ENCODE assay signal across 8 mouse cellular contexts in genomic region chr6:136543164-136543563, GRCm38 (mm10). TPM values are rescaled to one million over a fixed set of nuclear protein-coding genes. Genes with fewer than 3 reads are reported as not detected.
DNase-seq lines count a peak whose midpoint lies in the region; ATAC-seq and TF ChIP-seq lines count a peak whose summit lies in the region.

No protein-coding gene starts in this region.

- H3K4me3 ChIP-seq in testis, adult 2 months (ENCODE audit: control insufficient read depth, low read depth, low read length), result no peak overlapping the region
- 0 out of 2 replicates have a peak overlapping the region, but pooled peaks have one; percentile 11 for H3K4me3 ChIP-seq in intestine, embryonic 16.5 days (ENCODE audit: low read length)
- no peak overlapping the region for H3K4me3 ChIP-seq in liver, embryonic 12.5 days
- no peak overlapping the region for H3K4me3 ChIP-seq in midbrain, embryonic 16.5 days (ENCODE audit: low read depth, low read length)

- H3K36me3 ChIP-seq in testis, adult 2 months (ENCODE audit: control insufficient read depth, insufficient read depth, low read length), result no peaks in the 10 kb centered on the region
- peaks cover 4% of the 10 kb centered on the region; the same call in 1 of the 2 replicates for H3K36me3 ChIP-seq in intestine, embryonic 16.5 days (ENCODE audit: control insufficient read depth, insufficient read depth, low read length)
- peaks cover 29% of the 10 kb centered on the region for H3K36me3 ChIP-seq in liver, embryonic 12.5 days
- peaks cover 3% of the 10 kb centered on the region; the same call in 1 of the 2 replicates for H3K36me3 ChIP-seq in midbrain, embryonic 16.5 days (ENCODE audit: control insufficient read depth, insufficient read depth, low read length)

- H3K4me2 ChIP-seq in intestine, embryonic 16.5 days (ENCODE audit: low read depth, low read length), result peak overlapping the region; percentile 19; the same call in 1 of the 2 replicates
- peak overlapping the region; percentile 47 for H3K4me2 ChIP-seq in liver, embryonic 12.5 days
- H3K4me2 ChIP-seq in midbrain, embryonic 16.5 days (ENCODE audit: low read length), result peak overlapping the region; percentile 29; the same call in 1 of the 2 replicates

- 9% methylated on average over 6 of the region's 6 CpGs for WGBS in intestine, embryonic 16.5 days
- 9% methylated on average over 6 of the region's 6 CpGs for WGBS in liver, embryonic 12.5 days (ENCODE audit: insufficient replicate concordance)
- 8% methylated on average over 6 of the region's 6 CpGs for WGBS in midbrain, embryonic 16.5 days

- H3K9ac ChIP-seq in intestine, embryonic 16.5 days (ENCODE audit: low read depth, low read length), result 0 out of 2 replicates have a peak overlapping the region, but pooled peaks have one; percentile 7
- H3K9ac ChIP-seq in liver, embryonic 12.5 days, result 0 out of 2 replicates have a peak overlapping the region, but pooled peaks have one; percentile 35
- peak overlapping the region; percentile 15; the same call in 1 of the 2 replicates for H3K9ac ChIP-seq in midbrain, embryonic 16.5 days (ENCODE audit: low read depth, low read length)

- H3K27me3 ChIP-seq in testis, adult 2 months (ENCODE audit: control insufficient read depth, insufficient read depth, low read length), result no peaks in the 10 kb centered on the region
- no peaks in the 10 kb centered on the region for H3K27me3 ChIP-seq in intestine, embryonic 16.5 days (replicated peaks; ENCODE audit: control insufficient read depth, insufficient read depth, low read length)
- H3K27me3 ChIP-seq in liver, embryonic 12.5 days (replicated peaks), result no peaks in the 10 kb centered on the region
- H3K27me3 ChIP-seq in midbrain, embryonic 16.5 days (ENCODE audit: control insufficient read depth, insufficient read depth, low read depth, low read length), result no peaks in the 10 kb centered on the region

- H3K9me3 ChIP-seq in intestine, embryonic 16.5 days (ENCODE audit: control insufficient read depth, low read length), result no peaks in the 10 kb centered on the region
- H3K9me3 ChIP-seq in liver, embryonic 12.5 days (replicated peaks), result no peaks in the 10 kb centered on the region
- no peaks in the 10 kb centered on the region for H3K9me3 ChIP-seq in midbrain, embryonic 16.5 days (replicated peaks; ENCODE audit: control insufficient read depth, low read length, poor library complexity, severe bottlenecking)

- peak overlapping the region; percentile 25; the same call in 1 of the 2 replicates for H3K27ac ChIP-seq in testis, adult 2 months (ENCODE audit: control insufficient read depth, insufficient read depth, low read depth, low read length)
- H3K27ac ChIP-seq in intestine, embryonic 16.5 days (ENCODE audit: low read length), result peak overlapping the region; percentile 69
- H3K27ac ChIP-seq in liver, embryonic 12.5 days, result peak overlapping the region; percentile 69
- peak overlapping the region; percentile 76 for H3K27ac ChIP-seq in midbrain, embryonic 16.5 days (ENCODE audit: low read length)

- DNase-seq in testis, postnatal 14 days (ENCODE audit: low spot score), result no peak
- peak; percentile 88 for DNase-seq in embryo, embryonic 10 days (ENCODE audit: low spot score)
- DNase-seq in heart, adult 11 months, result peak; percentile 98

- H3K4me1 ChIP-seq in testis, adult 2 months (ENCODE audit: control insufficient read depth, insufficient read depth, low read length), result no peaks in the 10 kb centered on the region
- peaks cover 21% of the 10 kb centered on the region for H3K4me1 ChIP-seq in intestine, embryonic 16.5 days (ENCODE audit: control insufficient read depth, insufficient read depth, low read length)
- H3K4me1 ChIP-seq in liver, embryonic 12.5 days, result peaks cover 53% of the 10 kb centered on the region
- H3K4me1 ChIP-seq in midbrain, embryonic 16.5 days (ENCODE audit: control insufficient read depth, insufficient read depth, low read length), result peaks cover 27% of the 10 kb centered on the region

- no peak for TF ChIP-seq CTCF in testis, adult 2 months (IDR thresholded peaks at IDR 0.05; ENCODE audit: control insufficient read depth, insufficient read depth, insufficient replicate concordance, low read depth, low read length)

- peak; percentile 88 for ATAC-seq in intestine, embryonic 16.5 days
- peak; percentile 72 for ATAC-seq in liver, embryonic 12.5 days
- ATAC-seq in midbrain, embryonic 16.5 days, result peak; percentile 60
- no peak for ATAC-seq in inflammation-experienced regulatory T-cells, adult 6 months

- TF ChIP-seq POLR2A in testis, adult 2 months (IDR thresholded peaks at IDR 0.05; ENCODE audit: control insufficient read depth, low read depth, low read length), result no peak

RNA-seq across cellular contexts. Expression of gene Atf7ip, which starts 37.2 kb away (rescaled TPM):
- 15.9 and 16.8 TPM in 2 replicates for polyA plus RNA-seq in testis, adult 2 months (2012; rRNA removed)
- 17.6 and 21.0 TPM in 2 replicates for polyA plus RNA-seq in intestine, embryonic 16.5 days (2015; fragmentation: Nextera tagmentation; extraction: Ambion mirVana)
- polyA plus RNA-seq in liver, embryonic 12.5 days (2016; fragmentation: Nextera tagmentation; extraction: Ambion mirVana), result 23.2 and 24.8 TPM in 2 replicates
- 38.2 and 40.6 TPM in 2 replicates for polyA plus RNA-seq in midbrain, embryonic 16.5 days (2015; fragmentation: Nextera tagmentation; extraction: Ambion mirVana)
- polyA plus RNA-seq in inflammation-experienced regulatory T-cells, adult 6 months (2017; shearing (Covaris generic)), result 10 to 100 TPM; 79.8 to 94.2 (median 91.2) TPM

Comparison
In these comparisons a context has a peak if more than half of its experiments do, and no peak if none do; other contexts are left out.
1. H3K27ac ChIP-seq: peak in every context shown above with its lines; median percentile 76 in midbrain, embryonic 16.5 days; 69 in intestine, embryonic 16.5 days; 69 in liver, embryonic 12.5 days; 25 in testis, adult 2 months.